Mouse (Mus musculus) limb, embryonic 14.5 days (tissue): ENCODE measurements around the gene Ptpn14. TPM values are rescaled to one million over a fixed set of nuclear protein-coding genes. Genes with fewer than 3 reads are reported as not detected.

ENCODE experiments used
- ATAC-seq: fragments of 200-750 bp; cut with Nextera tagmentation; 2 replicates; pipeline ENCODE4 v1.8.0; 2017; ENCODE audit warnings: low read depth, moderate number of reproducible peaks, moderate TSS enrichment; ENCODE audit not compliant: low FRiP score
- DNase-seq: peaks from one replicate; pipeline ENCODE4 v3.0.0-alpha.2; 2015; ENCODE audit warnings: low spot score
- H3K27ac ChIP-seq: fragments of 300-500 bp; sonication (generic); replicated peaks from 2 replicates; pipeline ENCODE4 v1.5.1; 2014; ENCODE audit warnings: low read depth, mild to moderate bottlenecking, low read length, moderate library complexity, mixed read lengths
- H3K27me3 ChIP-seq: fragments of 300-500 bp; sonication (generic); 2 replicates; pipeline ENCODE4 v1.6.1; 2014; ENCODE audit warnings: low read length, mixed read lengths; ENCODE audit not compliant: control insufficient read depth, insufficient read depth
- H3K36me3 ChIP-seq: fragments of 300-500 bp; sonication (generic); 2 replicates; pipeline ENCODE4 v1.6.1; 2014; ENCODE audit warnings: mild to moderate bottlenecking, low read length, moderate library complexity, mixed read lengths; ENCODE audit not compliant: control insufficient read depth, insufficient read depth
- H3K4me1 ChIP-seq: fragments of 300-500 bp; sonication (generic); 2 replicates; pipeline ENCODE4 v1.6.1; 2014; ENCODE audit warnings: antibody characterized with exemption, low read length, mixed read lengths; ENCODE audit not compliant: control insufficient read depth, insufficient read depth
- H3K4me2 ChIP-seq: fragments of 300-500 bp; sonication (generic); replicated peaks from 2 replicates; pipeline ENCODE4 v1.6.1; 2014; ENCODE audit warnings: low read depth, mild to moderate bottlenecking, low read length, moderate library complexity; ENCODE audit not compliant: severe bottlenecking
- H3K4me3 ChIP-seq: fragments of 300-500 bp; sonication (generic); replicated peaks from 2 replicates; pipeline ENCODE4 v1.5.1; 2014; ENCODE audit warnings: low read length
- H3K9ac ChIP-seq: fragments of 300-500 bp; sonication (generic); 2 replicates; pipeline ENCODE4 v1.6.1; 2014; ENCODE audit warnings: mild to moderate bottlenecking, low read depth, low read length, moderate library complexity; ENCODE audit not compliant: severe bottlenecking
- H3K9me3 ChIP-seq: fragments of 300-500 bp; sonication (generic); 2 replicates; pipeline ENCODE4 v1.6.1; 2016; ENCODE audit warnings: low read length; ENCODE audit not compliant: control insufficient read depth
- POLR2A ChIP-seq: fragments of 200-500 bp; IDR thresholded peaks from 2 replicates; pipeline ENCODE4 v1.8.0; 2012; ENCODE audit warnings: inconsistent platforms, mild to moderate bottlenecking, moderate library complexity, borderline replicate concordance; ENCODE audit not compliant: insufficient read depth, insufficient read length; ENCODE audit errors: extremely low read depth
- WGBS: fragments of 180-500 bp; shearing (Covaris S2); extraction: QIAGEN DNeasy Blood & Tissue Kit; methylation state at CpG from one replicate; pipeline ENCODE4 v1.1.7; 2014; 5-methylcytosine and 5-hydroxymethylcytosine counted together
- polyA plus RNA-seq, 2 experiments: library from polyadenylated mRNA; depleted of rRNA in 1 of 2; stranded (reverse) in 1 of 2; unstranded in 1 of 2; fragments of >200 nt; fragmentation: Nextera tagmentation in 1 of 2; extraction: Ambion mirVana in 1 of 2; gene quantifications; 2 replicates each; pipeline versions ENCODE4 v1.2.1 to v1.2.3; 2012 to 2014

Ptpn14 gene
- polyA plus RNA-seq, 2 experiments, result 16.1 to 21.8 TPM

DNA sequence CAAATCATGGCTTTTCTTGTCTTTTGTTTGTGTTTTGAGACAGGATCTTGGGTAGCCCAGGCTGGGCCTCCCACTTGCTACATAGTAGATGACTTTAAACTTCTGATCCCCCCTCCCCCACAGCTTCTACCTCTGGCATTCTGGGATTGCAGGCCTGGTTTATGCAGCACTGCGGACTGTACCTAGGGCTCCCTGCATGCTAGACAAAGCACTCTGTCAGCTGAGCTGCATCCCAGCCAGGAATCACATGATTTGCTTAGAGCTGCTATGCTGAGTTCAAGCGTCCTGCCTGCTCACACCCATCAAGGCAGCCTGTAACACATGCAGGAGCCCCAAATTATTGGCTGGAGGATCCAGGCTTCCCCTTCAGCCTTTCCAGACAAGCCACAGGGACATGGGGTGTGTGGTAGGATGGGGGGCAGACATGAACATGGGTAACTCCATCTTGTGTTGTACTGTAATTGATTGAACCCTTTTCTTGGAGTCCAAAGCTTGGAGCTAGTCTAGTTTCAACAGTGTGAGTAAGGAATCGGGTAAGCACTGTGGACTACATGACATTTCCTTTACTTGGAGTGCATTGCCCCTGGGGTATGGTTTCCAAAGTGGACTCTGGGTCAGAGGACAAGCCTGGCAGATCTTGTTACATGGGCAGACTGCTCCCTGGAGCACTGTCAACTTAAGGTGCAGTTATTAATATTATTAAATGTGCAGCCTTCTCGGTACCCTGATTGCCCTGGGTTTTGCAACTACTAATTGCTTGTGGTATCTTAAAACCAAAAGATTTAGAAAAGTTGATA is 17.0 kb downstream of the Ptpn14 start:
- no peak overlapping the region for H3K27ac ChIP-seq
- H3K36me3 ChIP-seq, result no peaks in the 10 kb centered on the region
- no peak overlapping the region for H3K4me2 ChIP-seq
- no peak overlapping the region for H3K4me3 ChIP-seq
- no peak overlapping the region for H3K9ac ChIP-seq
- no peak for TF ChIP-seq POLR2A
- H3K9me3 ChIP-seq, result no peaks in the 10 kb centered on the region
- H3K27me3 ChIP-seq, result no peaks in the 10 kb centered on the region
- 33% methylated on average over 4 of the region's 4 CpGs for WGBS
- H3K4me1 ChIP-seq, result peaks cover 22% of the 10 kb centered on the region
- no peak for DNase-seq
- ATAC-seq, result no peak

DNA sequence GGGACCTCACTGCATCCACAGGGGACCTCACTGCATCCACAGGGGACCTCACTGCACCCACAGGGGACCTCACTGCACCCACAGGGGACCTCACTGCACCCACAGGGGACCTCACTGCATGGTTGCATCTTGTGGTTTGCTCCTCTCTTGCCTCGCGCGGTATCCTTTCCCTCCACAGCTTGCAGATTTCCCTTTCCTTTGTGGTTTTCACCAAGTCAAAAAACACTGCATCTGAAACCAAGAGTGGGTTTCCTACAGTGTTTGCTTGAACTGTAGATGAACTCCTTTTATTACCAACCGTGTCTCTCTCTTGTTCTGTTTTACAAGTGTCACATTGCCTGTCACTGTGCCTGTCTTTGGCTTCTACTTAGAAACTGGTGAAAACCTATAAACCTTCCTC is 18.5 kb downstream of the Ptpn14 start:
- no peak overlapping the region for H3K4me3 ChIP-seq
- no peak overlapping the region for H3K4me2 ChIP-seq
- ATAC-seq, result no peak
- H3K27me3 ChIP-seq, result no peaks in the 10 kb centered on the region
- H3K36me3 ChIP-seq, result peaks cover 6% of the 10 kb centered on the region; the same call in 1 of the 2 replicates
- DNase-seq, result no peak
- no peak for TF ChIP-seq POLR2A
- H3K4me1 ChIP-seq, result peaks cover 19% of the 10 kb centered on the region
- no peaks in the 10 kb centered on the region for H3K9me3 ChIP-seq
- H3K9ac ChIP-seq, result no peak overlapping the region
- 56% methylated on average over 4 of the region's 4 CpGs for WGBS
- H3K27ac ChIP-seq, result no peak overlapping the region; the same call in 1 of the 2 replicates

- Histone ChIP-seq H3K4me1 (peaks cover 17% of the 10 kb centered on the region), H3K27ac (no peak overlapping the region), H3K27me3 (no peaks in the 10 kb centered on the region), H3K9ac (no peak overlapping the region), H3K4me3 (no peak overlapping the region), H3K36me3 (peaks cover 8% of the 10 kb centered on the region; the same call in 1 of the 2 replicates), H3K4me2 (no peak overlapping the region), H3K9me3 (no peaks in the 10 kb centered on the region)
- 94% methylated on average over 4 of the region's 4 CpGs for WGBS
- no peak for ATAC-seq
- TF ChIP-seq POLR2A, result no peak
- no peak for DNase-seq
Observed at GRCm38 (mm10) chr1:189749789-189750188, 21.7 kb downstream of the Ptpn14 start.

- no peaks in the 10 kb centered on the region for H3K9me3 ChIP-seq
- no peak overlapping the region for H3K27ac ChIP-seq
- H3K27me3 ChIP-seq, result no peaks in the 10 kb centered on the region
- 72% methylated on average over 5 of the region's 5 CpGs for WGBS
- no peak for DNase-seq
- peaks cover 8% of the 10 kb centered on the region; the same call in 1 of the 2 replicates for H3K36me3 ChIP-seq
- no peak for TF ChIP-seq POLR2A
- no peak overlapping the region for H3K9ac ChIP-seq
- no peak overlapping the region for H3K4me2 ChIP-seq
- H3K4me1 ChIP-seq, result peaks cover 12% of the 10 kb centered on the region
- no peak for ATAC-seq
- no peak overlapping the region for H3K4me3 ChIP-seq
Observed at GRCm38 (mm10) chr1:189750233-189750632, 22.2 kb downstream of the Ptpn14 start.

- 79% methylated on average over 6 of the region's 6 CpGs for WGBS
- DNase-seq (no peak), ATAC-seq (no peak)
Observed at GRCm38 (mm10) chr1:189752245-189752644, 24.2 kb downstream of the Ptpn14 start.

More at GRCm38 (mm10) chr1:189752245-189752644, 24.2 kb downstream of the Ptpn14 start:
- Histone ChIP-seq H3K36me3 (peaks cover 8% of the 10 kb centered on the region; the same call in 1 of the 2 replicates), H3K9me3 (no peaks in the 10 kb centered on the region), H3K27me3 (no peaks in the 10 kb centered on the region), H3K4me3 (no peak overlapping the region), H3K27ac (no peak overlapping the region), H3K4me2 (no peak overlapping the region), H3K4me1 (peaks cover 19% of the 10 kb centered on the region), H3K9ac (no peak overlapping the region)
- no peak for TF ChIP-seq POLR2A
